Mouse (Mus musculus): ENCODE results near the gene Prss30. TPM values are rescaled to one million over a fixed set of nuclear protein-coding genes. Genes with fewer than 3 reads are reported as not detected.
"Not testable (repeated sequence)": the region's sequence is repeated elsewhere in the genome, so short reads cannot be mapped to it uniquely, and the experiment has no call there.

The Prss30 gene
- polyA plus RNA-seq, 1 experiment from 2014 or later: 0.26 TPM

DNA sequence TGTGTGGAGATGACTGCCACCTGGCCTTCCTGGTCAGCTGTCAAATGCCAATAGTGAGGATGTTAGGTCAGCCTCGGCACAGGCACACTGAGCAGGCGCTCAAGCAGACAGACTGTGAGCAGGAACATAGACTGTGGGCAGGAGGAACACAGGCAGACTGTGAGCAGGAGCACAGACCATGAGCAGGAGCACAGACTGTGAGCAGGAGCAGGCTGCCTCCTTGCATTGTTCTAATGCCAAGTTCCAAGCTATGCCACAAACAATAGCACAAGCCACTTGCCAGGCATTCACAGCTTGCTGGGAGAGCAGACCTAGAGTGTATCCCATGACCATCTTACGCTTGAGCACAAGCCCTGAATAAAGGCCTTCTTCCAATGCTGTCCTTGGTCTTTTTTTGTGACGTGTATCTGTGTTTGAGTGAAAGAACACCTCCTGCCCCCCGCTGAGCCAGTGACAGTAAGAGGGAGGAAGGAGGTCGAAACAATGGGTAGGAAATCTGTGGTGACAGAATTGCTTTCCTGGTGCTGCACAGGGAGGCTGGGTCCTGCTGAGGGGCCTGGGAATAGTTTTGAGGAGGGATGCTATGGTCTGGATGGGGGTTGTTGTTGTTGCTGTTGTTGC lies 14.5 kb downstream of the Prss30 start:
- 38% methylated on average over 6 of the region's 6 CpGs for WGBS
- Histone ChIP-seq H3K9ac (ENCODE audit: low read length) (no peak overlapping the region), H3K27ac (replicated peaks in 1 of 2; ENCODE audit: control insufficient read depth in 1 of 2, insufficient read depth in 1 of 2, low read depth in 2 of 2, low read length in 2 of 2) (no peak overlapping the region), H3K4me2 (ENCODE audit: low read length) (no peak overlapping the region), H3K27me3 (ENCODE audit: control insufficient read depth, insufficient read depth, low read length) (no peaks in the 10 kb centered on the region), H3K36me3 (ENCODE audit: control insufficient read depth, insufficient read depth, low read length) (no peaks in the 10 kb centered on the region), H3K4me3 (ENCODE audit: control insufficient read depth in 1 of 2, insufficient read depth in 1 of 2, low read depth in 1 of 2, low read length in 2 of 2) (no peak overlapping the region), H3K9me3 (ENCODE audit: control insufficient read depth, low read length) (no peaks in the 10 kb centered on the region), H3K4me1 (ENCODE audit: control insufficient read depth in 2 of 2, insufficient read depth in 2 of 2, low read length in 2 of 2) (no peaks in the 10 kb centered on the region)
- no peak for ATAC-seq (ENCODE audit: insufficient number of reproducible peaks, insufficient read depth, low FRiP score, low read depth)

DNA sequence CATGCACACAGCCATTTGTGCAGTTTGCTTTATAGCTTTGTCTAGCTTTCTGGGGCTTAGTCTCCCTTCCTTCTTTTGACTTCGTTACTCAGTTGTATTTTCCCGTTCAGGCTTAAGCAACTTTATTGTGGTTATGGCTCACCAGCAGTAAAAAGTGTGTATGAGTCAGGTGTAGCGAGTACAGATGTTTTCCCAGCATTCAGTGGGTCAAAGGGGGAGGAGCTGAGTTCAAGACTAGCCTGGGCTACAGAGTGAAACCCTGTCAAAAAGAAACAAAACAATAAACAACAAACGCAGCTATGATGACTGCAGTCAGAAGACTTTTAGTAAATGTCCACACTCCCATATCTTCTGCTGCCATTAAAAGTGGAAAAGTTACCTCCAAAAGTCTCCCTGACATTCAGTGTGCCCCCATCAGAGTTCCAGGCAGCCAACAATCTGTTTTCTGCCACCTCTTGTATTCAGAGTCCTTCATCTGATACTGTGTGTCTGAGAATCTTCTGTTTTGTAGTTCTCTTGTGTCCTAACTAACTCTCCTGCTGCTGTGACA lies 18.7 kb downstream of the Prss30 start:
- Histone ChIP-seq H3K4me3 (ENCODE audit: control insufficient read depth in 1 of 2, insufficient read depth in 1 of 2, low read depth in 1 of 2, low read length in 2 of 2) (no peak overlapping the region), H3K27ac (replicated peaks in 1 of 2; ENCODE audit: control insufficient read depth in 1 of 2, insufficient read depth in 1 of 2, low read depth in 2 of 2, low read length in 2 of 2) (no peak overlapping the region), H3K36me3 (ENCODE audit: control insufficient read depth, insufficient read depth, low read length) (no peaks in the 10 kb centered on the region), H3K9me3 (ENCODE audit: control insufficient read depth, low read length) (no peaks in the 10 kb centered on the region), H3K4me2 (ENCODE audit: low read length) (no peak overlapping the region), H3K9ac (ENCODE audit: low read length) (no peak overlapping the region), H3K4me1 (ENCODE audit: control insufficient read depth in 2 of 2, insufficient read depth in 2 of 2, low read length in 2 of 2) (no peaks in the 10 kb centered on the region), H3K27me3 (ENCODE audit: control insufficient read depth, insufficient read depth, low read length) (no peaks in the 10 kb centered on the region)
- ATAC-seq (ENCODE audit: insufficient number of reproducible peaks, insufficient read depth, low FRiP score, low read depth): no peak
- 78% methylated on average over 4 of the region's 4 CpGs for WGBS

DNA sequence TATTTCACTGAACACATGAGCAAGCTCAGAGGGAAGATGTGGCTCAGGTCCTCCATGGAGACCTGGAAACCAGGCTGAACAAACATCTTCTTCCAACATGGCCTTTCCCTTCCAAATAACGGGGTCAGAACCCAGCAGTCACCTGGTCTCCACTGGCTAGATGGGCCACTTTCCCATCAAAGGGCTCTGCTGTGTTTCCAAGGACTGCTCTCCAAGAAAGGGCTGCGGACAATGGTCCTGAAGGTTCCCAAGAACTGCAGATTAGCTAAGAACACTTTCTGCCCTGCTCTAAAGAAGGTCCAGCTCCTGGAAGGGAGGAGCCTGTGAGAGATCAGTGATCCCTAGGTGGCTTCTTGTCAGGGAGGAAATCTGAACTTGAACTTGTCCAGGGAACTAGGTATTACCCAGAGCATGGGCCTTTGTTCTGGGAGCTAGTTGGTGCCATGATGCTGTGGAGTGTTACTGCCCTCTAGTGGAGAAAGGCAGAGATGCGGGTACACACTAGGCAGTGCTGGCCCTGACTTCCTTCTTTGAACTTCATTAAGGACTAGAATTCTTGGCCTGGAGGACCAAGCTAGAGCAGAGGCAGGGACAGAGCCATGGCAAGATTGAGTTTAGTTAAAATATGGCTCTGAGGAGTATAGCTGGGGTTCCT lies 20.2 kb downstream of the Prss30 start:
- no peak overlapping the region for H3K4me3 ChIP-seq (ENCODE audit: control insufficient read depth in 1 of 2, insufficient read depth in 1 of 2, low read depth in 1 of 2, low read length in 2 of 2)
- peak; percentile 71; the same call in 1 of the 2 replicates for ATAC-seq (ENCODE audit: insufficient number of reproducible peaks, insufficient read depth, low FRiP score, low read depth)
- H3K9me3 ChIP-seq (ENCODE audit: control insufficient read depth, low read length): no peaks in the 10 kb centered on the region
- H3K9ac ChIP-seq (ENCODE audit: low read length): no peak overlapping the region
- no peak overlapping the region for H3K27ac ChIP-seq (replicated peaks in 1 of 2; ENCODE audit: control insufficient read depth in 1 of 2, insufficient read depth in 1 of 2, low read depth in 2 of 2, low read length in 2 of 2)
- no peaks in the 10 kb centered on the region; the same call in 1 of the 2 replicates for H3K27me3 ChIP-seq (ENCODE audit: control insufficient read depth, insufficient read depth, low read length)
- no peaks in the 10 kb centered on the region for H3K4me1 ChIP-seq (ENCODE audit: control insufficient read depth in 2 of 2, insufficient read depth in 2 of 2, low read length in 2 of 2)
- 33% methylated on average over 3 of the region's 3 CpGs for WGBS
- no peaks in the 10 kb centered on the region for H3K36me3 ChIP-seq (ENCODE audit: control insufficient read depth, insufficient read depth, low read length)
- no peak overlapping the region for H3K4me2 ChIP-seq (ENCODE audit: low read length)

- Histone ChIP-seq H3K36me3 (ENCODE audit: control insufficient read depth, insufficient read depth, low read length) (no peaks in the 10 kb centered on the region), H3K27me3 (ENCODE audit: control insufficient read depth, insufficient read depth, low read length) (no peaks in the 10 kb centered on the region; the same call in 1 of the 2 replicates), H3K4me2 (ENCODE audit: low read length) (no peak within 1 kb of the TSS), H3K27ac (replicated peaks in 1 of 2; ENCODE audit: control insufficient read depth in 1 of 2, insufficient read depth in 1 of 2, low read depth in 2 of 2, low read length in 2 of 2) (no peak within 1 kb of the TSS), H3K9me3 (ENCODE audit: control insufficient read depth, low read length) (no peaks in the 10 kb centered on the region), H3K4me3 (ENCODE audit: control insufficient read depth in 1 of 2, insufficient read depth in 1 of 2, low read depth in 1 of 2, low read length in 2 of 2) (no peak within 1 kb of the TSS), H3K4me1 (ENCODE audit: control insufficient read depth in 2 of 2, insufficient read depth in 2 of 2, low read length in 2 of 2) (no peaks in the 10 kb centered on the region), H3K9ac (ENCODE audit: low read length) (no peak within 1 kb of the TSS)
- WGBS: 76% methylated on average over 5 of the region's 5 CpGs
- ATAC-seq (ENCODE audit: insufficient number of reproducible peaks, insufficient read depth, low FRiP score, low read depth): no peak
Measured at GRCm38 (mm10) chr17:23955174-23955573, 25.2 kb downstream of the Prss30 start, which contains the start of gene Sbpl. Sbpl (minus strand) TSS chr17:23955274.

DNA sequence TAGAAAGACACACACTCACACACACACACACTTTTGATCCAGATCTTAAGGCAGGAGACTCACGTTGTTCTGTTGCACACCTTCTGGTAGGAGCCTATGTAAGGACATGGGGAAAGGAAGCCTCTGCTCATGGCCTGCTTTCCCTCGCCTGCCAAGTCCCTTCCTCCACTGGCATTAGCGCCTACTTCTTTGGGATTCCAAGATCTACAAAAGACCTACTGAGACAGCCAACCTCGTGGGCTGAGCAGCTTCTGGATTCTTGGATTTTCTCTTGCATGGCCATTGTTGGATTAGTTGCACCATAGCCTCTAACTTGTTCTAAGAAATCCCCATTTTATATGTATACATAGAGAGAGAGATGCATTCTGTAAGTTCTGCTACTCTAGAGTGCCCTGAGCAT lies 29.5 kb downstream of the Prss30 start:
- not testable (repeated sequence) for H3K4me2 ChIP-seq (ENCODE audit: low read length); H3K27me3 ChIP-seq (ENCODE audit: control insufficient read depth, insufficient read depth, low read length); H3K4me3 ChIP-seq (ENCODE audit: control insufficient read depth in 1 of 2, insufficient read depth in 1 of 2, low read depth in 1 of 2, low read length in 2 of 2); H3K9me3 ChIP-seq (ENCODE audit: control insufficient read depth, low read length); H3K36me3 ChIP-seq (ENCODE audit: control insufficient read depth, insufficient read depth, low read length); H3K9ac ChIP-seq (ENCODE audit: low read length); H3K4me1 ChIP-seq (ENCODE audit: control insufficient read depth in 2 of 2, insufficient read depth in 2 of 2, low read length in 2 of 2); ATAC-seq (ENCODE audit: insufficient number of reproducible peaks, insufficient read depth, low FRiP score, low read depth); H3K27ac ChIP-seq (replicated peaks in 1 of 2; ENCODE audit: control insufficient read depth in 1 of 2, insufficient read depth in 1 of 2, low read depth in 2 of 2, low read length in 2 of 2)
- WGBS: 73% methylated on average over 4 of the region's 4 CpGs

GRCm38 (mm10) chr17:23949068-23949467 lies 31.3 kb downstream of the Prss30 start:
- no peaks in the 10 kb centered on the region for H3K36me3 ChIP-seq (ENCODE audit: control insufficient read depth, insufficient read depth, low read length)
- 77% methylated on average over 2 of the region's 2 CpGs for WGBS
- no peak overlapping the region for H3K27ac ChIP-seq (replicated peaks in 1 of 2; ENCODE audit: control insufficient read depth in 1 of 2, insufficient read depth in 1 of 2, low read depth in 2 of 2, low read length in 2 of 2)
- H3K9ac ChIP-seq (ENCODE audit: low read length): no peak overlapping the region
- H3K27me3 ChIP-seq (ENCODE audit: control insufficient read depth, insufficient read depth, low read length): no peaks in the 10 kb centered on the region
- H3K4me1 ChIP-seq (ENCODE audit: control insufficient read depth in 2 of 2, insufficient read depth in 2 of 2, low read length in 2 of 2): no peaks in the 10 kb centered on the region
- no peaks in the 10 kb centered on the region for H3K9me3 ChIP-seq (ENCODE audit: control insufficient read depth, low read length)
- ATAC-seq (ENCODE audit: insufficient number of reproducible peaks, insufficient read depth, low FRiP score, low read depth): no peak
- no peak overlapping the region for H3K4me3 ChIP-seq (ENCODE audit: control insufficient read depth in 1 of 2, insufficient read depth in 1 of 2, low read depth in 1 of 2, low read length in 2 of 2)
- H3K4me2 ChIP-seq (ENCODE audit: low read length): no peak overlapping the region

- not testable (repeated sequence) for H3K27ac ChIP-seq (replicated peaks in 1 of 2; ENCODE audit: control insufficient read depth in 1 of 2, insufficient read depth in 1 of 2, low read depth in 2 of 2, low read length in 2 of 2); H3K36me3 ChIP-seq (ENCODE audit: control insufficient read depth, insufficient read depth, low read length); H3K9me3 ChIP-seq (ENCODE audit: control insufficient read depth, low read length); ATAC-seq (ENCODE audit: insufficient number of reproducible peaks, insufficient read depth, low FRiP score, low read depth); H3K9ac ChIP-seq (ENCODE audit: low read length); H3K4me2 ChIP-seq (ENCODE audit: low read length); H3K4me1 ChIP-seq (ENCODE audit: control insufficient read depth in 2 of 2, insufficient read depth in 2 of 2, low read length in 2 of 2); H3K4me3 ChIP-seq (ENCODE audit: control insufficient read depth in 1 of 2, insufficient read depth in 1 of 2, low read depth in 1 of 2, low read length in 2 of 2); H3K27me3 ChIP-seq (ENCODE audit: control insufficient read depth, insufficient read depth, low read length)
- WGBS: 72% methylated on average over 4 of the region's 4 CpGs
Measured at GRCm38 (mm10) chr17:23947486-23947885, 32.9 kb downstream of the Prss30 start.
